Mouse (Mus musculus) megakaryocyte, embryonic 14.5 days (primary cell): ENCODE results near the gene Carns1. TPM values are rescaled to one million over a fixed set of nuclear protein-coding genes. Genes with fewer than 3 reads are reported as not detected.
A peak's percentile ranks its signal among the peaks of the same experiment; 100 is the strongest.

ENCODE experiments used
- H3K27me3 ChIP-seq: replicated peaks from 2 replicates; pipeline ENCODE3; 2012; ENCODE audit warnings: inconsistent platforms
- H3K36me3 ChIP-seq: replicated peaks from 2 replicates; pipeline ENCODE3; 2012; ENCODE audit warnings: low read length, inconsistent platforms, mixed read lengths
- H3K4me1 ChIP-seq: 2 replicates; pipeline ENCODE4 v1.6.1; 2012; ENCODE audit warnings: inconsistent platforms
- H3K4me3 ChIP-seq: replicated peaks from 2 replicates; pipeline ENCODE3; 2012; ENCODE audit warnings: moderate library complexity, mild to moderate bottlenecking, inconsistent platforms
- H3K9me3 ChIP-seq: 2 replicates; pipeline ENCODE4 v1.6.1; 2012; ENCODE audit warnings: inconsistent platforms
- FLI1 ChIP-seq: IDR thresholded peaks from 2 replicates; pipeline ENCODE4 v1.6.1; 2012; ENCODE audit warnings: low read length, inconsistent platforms, mixed read lengths
- GATA1 ChIP-seq: IDR thresholded peaks from 3 replicates; pipeline ENCODE4 v1.6.1; 2012; ENCODE audit warnings: mixed read lengths, low read length, inconsistent platforms, borderline replicate concordance
- polyA plus RNA-seq: library from polyadenylated mRNA; stranded (reverse); fragments of >175 nt; gene quantifications from 2 replicates; pipeline ENCODE4 v1.2.3, GENCODE M21; 2012; ENCODE audit warnings: low replicate concordance; ENCODE audit not compliant: insufficient read depth

Carns1 gene
- polyA plus RNA-seq, 1 experiment: 1.3 TPM

GRCm38 (mm10) chr19:4171393-4172290 lies 3.6 kb downstream of the Carns1 start:
- H3K4me3 ChIP-seq: peak overlapping the region; percentile 44
- no peaks in the 10 kb centered on the region for H3K36me3 ChIP-seq
- peaks cover 75% of the 10 kb centered on the region for H3K4me1 ChIP-seq
- H3K27me3 ChIP-seq: peaks cover 10% of the 10 kb centered on the region
- no peaks in the 10 kb centered on the region for H3K9me3 ChIP-seq
- TF ChIP-seq GATA1 (no peak), FLI1 (no peak)

GRCm38 (mm10) chr19:4170723-4171392 lies 4.4 kb downstream of the Carns1 start:
- H3K9me3 ChIP-seq: no peaks in the 10 kb centered on the region
- H3K4me3 ChIP-seq: peak overlapping the region; percentile 57
- peaks cover 6% of the 10 kb centered on the region for H3K27me3 ChIP-seq
- H3K4me1 ChIP-seq: peaks cover 80% of the 10 kb centered on the region
- TF ChIP-seq GATA1 (no peak), FLI1 (no peak)
- no peaks in the 10 kb centered on the region for H3K36me3 ChIP-seq

- Histone ChIP-seq H3K36me3 (no peaks in the 10 kb centered on the region), H3K4me1 (peaks cover 80% of the 10 kb centered on the region)
- TF ChIP-seq GATA1: no peak
- TF ChIP-seq FLI1: no peak
Measured at GRCm38 (mm10) chr19:4169810-4170209, 5.5 kb downstream of the Carns1 start.

GRCm38 (mm10) chr19:4169378-4169784 lies 5.9 kb downstream of the Carns1 start:
- H3K27me3 ChIP-seq: no peaks in the 10 kb centered on the region
- peaks cover 83% of the 10 kb centered on the region for H3K4me1 ChIP-seq
- H3K36me3 ChIP-seq: no peaks in the 10 kb centered on the region
- TF ChIP-seq FLI1 (no peak; the same call in 1 of the 2 replicates), GATA1 (no peak)
- peak overlapping the region; percentile 96 for H3K4me3 ChIP-seq
- H3K9me3 ChIP-seq: no peaks in the 10 kb centered on the region

More at GRCm38 (mm10) chr19:4169810-4170209, 5.5 kb downstream of the Carns1 start:
- Histone ChIP-seq H3K9me3 (no peaks in the 10 kb centered on the region), H3K27me3 (no peaks in the 10 kb centered on the region), H3K4me3 (peak overlapping the region; percentile 96)

- Histone ChIP-seq H3K27me3 (no peaks in the 10 kb centered on the region), H3K4me1 (peaks cover 84% of the 10 kb centered on the region), H3K36me3 (peaks cover 3% of the 10 kb centered on the region), H3K9me3 (no peaks in the 10 kb centered on the region), H3K4me3 (peak overlapping the region; percentile 24)
- no peak for TF ChIP-seq FLI1
- TF ChIP-seq GATA1: no peak
Measured at GRCm38 (mm10) chr19:4166678-4167476, 8.4 kb downstream of the Carns1 start.

GRCm38 (mm10) chr19:4164721-4165120 lies 10.6 kb downstream of the Carns1 start:
- TF ChIP-seq FLI1: no peak
- no peak for TF ChIP-seq GATA1
- Histone ChIP-seq H3K9me3 (no peaks in the 10 kb centered on the region), H3K36me3 (peaks cover 23% of the 10 kb centered on the region), H3K27me3 (no peaks in the 10 kb centered on the region), H3K4me1 (peaks cover 72% of the 10 kb centered on the region), H3K4me3 (no peak overlapping the region)

GRCm38 (mm10) chr19:4164100-4164499 lies 11.2 kb downstream of the Carns1 start:
- peaks cover 75% of the 10 kb centered on the region for H3K4me1 ChIP-seq
- H3K27me3 ChIP-seq: no peaks in the 10 kb centered on the region
- no peak overlapping the region for H3K4me3 ChIP-seq
- peaks cover 29% of the 10 kb centered on the region for H3K36me3 ChIP-seq
- TF ChIP-seq GATA1: no peak
- TF ChIP-seq FLI1: no peak
- no peaks in the 10 kb centered on the region for H3K9me3 ChIP-seq

GRCm38 (mm10) chr19:4163543-4163887 lies 11.8 kb downstream of the Carns1 start:
- Histone ChIP-seq H3K36me3 (peaks cover 35% of the 10 kb centered on the region), H3K4me3 (peak overlapping the region; percentile 94), H3K27me3 (no peaks in the 10 kb centered on the region), H3K4me1 (peaks cover 79% of the 10 kb centered on the region), H3K9me3 (no peaks in the 10 kb centered on the region)
- no peak for TF ChIP-seq FLI1
- no peak for TF ChIP-seq GATA1
